Mouse (Mus musculus) cerebellum, postnatal 10 days (tissue): ENCODE results near the gene 1700086D15Rik.

Source experiments
- DNase-seq, 2 experiments: peaks; one replicate each; pipeline ENCODE4 v3.0.0; 2021; ENCODE audit warnings: mixed read lengths in 2 of 2

The 1700086D15Rik gene

GRCm38 (mm10) chr11:65133661-65134060 lies 26.0 kb downstream of the 1700086D15Rik start:
- no peak for DNase-seq

GRCm38 (mm10) chr11:65129110-65129509 lies 30.6 kb downstream of the 1700086D15Rik start:
- no peak for DNase-seq

- DNase-seq: no peak
These were observed 31.0 kb downstream of the 1700086D15Rik start for GRCm38 (mm10) chr11:65128666-65129065.

- DNase-seq: peak; percentile 61 to 75
These were observed 33.1 kb downstream of the 1700086D15Rik start for GRCm38 (mm10) chr11:65126566-65126965.

- DNase-seq: peak; percentile 81 to 82
These were observed 34.7 kb downstream of the 1700086D15Rik start for GRCm38 (mm10) chr11:65124913-65125418.

DNA sequence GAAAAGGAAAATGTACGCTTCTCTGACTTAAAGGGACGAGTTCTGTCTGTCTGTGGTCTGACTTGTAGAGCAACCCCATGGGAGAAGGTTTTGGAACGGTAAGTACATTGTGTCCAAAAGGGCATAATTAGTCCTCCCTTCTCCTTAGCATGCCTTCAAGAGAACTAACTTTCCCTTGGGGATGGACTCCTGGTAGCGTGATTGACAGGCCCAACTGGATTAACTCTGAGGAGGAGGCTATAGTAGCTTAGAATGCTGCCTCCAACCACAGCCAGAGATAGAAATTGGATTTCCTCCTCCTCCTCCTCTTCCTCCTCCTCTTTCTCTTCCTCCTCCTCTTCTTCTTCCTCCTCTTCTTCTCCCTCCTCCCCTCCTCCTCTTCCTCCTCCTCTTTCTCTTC lies 39.4 kb downstream of the 1700086D15Rik start:
- no peak for DNase-seq

- DNase-seq: no peak
These were observed 43.9 kb downstream of the 1700086D15Rik start for GRCm38 (mm10) chr11:65115811-65116210.

DNA sequence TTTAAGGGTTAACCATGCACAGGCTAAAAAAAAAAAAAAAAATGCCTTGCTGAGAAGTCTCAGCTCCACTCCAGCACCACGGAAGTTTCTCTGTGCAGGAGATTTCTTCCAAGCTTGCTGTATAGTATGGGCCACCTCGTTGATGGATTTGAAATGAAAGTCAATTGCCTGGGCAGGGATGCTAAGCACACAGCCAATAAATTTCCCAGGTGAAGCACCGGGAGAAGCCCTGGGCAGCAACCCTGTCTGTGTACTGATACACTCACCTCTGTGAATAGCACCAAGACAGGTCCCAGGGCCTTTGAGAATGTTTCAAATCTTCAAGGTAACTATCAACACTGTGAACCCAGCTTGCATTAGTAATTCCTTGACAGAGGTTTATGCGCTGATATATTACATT lies 47.6 kb downstream of the 1700086D15Rik start:
- no peak for DNase-seq

GRCm38 (mm10) chr11:65111651-65112050 lies 48.0 kb downstream of the 1700086D15Rik start:
- DNase-seq: peak; percentile 65 to 77

GRCm38 (mm10) chr11:65110058-65110457 lies 49.6 kb downstream of the 1700086D15Rik start:
- DNase-seq: no peak

DNA sequence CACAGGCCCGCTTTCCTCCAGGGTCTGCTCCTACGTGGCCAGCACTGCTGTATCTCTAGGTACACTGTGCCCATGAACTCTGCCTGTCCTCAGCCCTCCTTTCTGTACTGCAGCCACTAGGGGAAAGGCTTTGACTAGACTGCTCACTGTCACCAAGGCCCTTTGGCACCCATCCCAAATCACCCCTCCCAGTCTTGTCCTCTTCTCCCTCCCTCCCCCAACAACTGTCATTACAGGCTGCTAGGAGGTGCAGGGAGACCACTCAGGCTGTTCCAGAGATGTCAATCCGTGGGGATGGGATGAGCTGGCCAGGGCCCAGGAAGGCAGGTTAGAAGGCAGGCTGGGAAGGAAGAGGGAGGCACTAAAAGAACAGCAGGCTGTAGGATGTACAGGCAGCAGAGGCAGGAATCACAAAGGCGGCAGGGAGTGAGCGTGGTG lies 51.9 kb downstream of the 1700086D15Rik start:
- DNase-seq: peak; percentile 83 to 87

DNA sequence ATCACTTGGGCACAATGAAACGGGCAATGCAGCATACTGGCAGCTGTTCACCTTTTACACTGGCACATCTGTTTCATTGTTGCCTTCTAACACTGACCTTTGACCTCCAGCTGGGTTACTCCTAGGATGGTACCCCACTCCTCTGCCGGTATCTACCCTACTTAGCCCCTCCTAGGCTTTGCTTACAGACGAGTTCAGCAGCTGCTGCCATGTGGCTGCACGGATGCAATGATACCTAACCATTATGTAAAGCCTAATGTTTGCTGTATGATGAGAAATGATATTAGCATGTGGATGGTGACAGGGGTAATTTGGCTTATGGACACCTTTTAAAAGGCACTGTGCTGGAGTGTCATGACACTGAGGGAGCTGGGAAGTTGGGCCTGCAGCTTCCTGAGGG lies 52.5 kb downstream of the 1700086D15Rik start:
- DNase-seq: no peak

GRCm38 (mm10) chr11:65104076-65104475 lies 55.6 kb downstream of the 1700086D15Rik start:
- peak; percentile 45 to 69 for DNase-seq
